Mouse (Mus musculus): ENCODE data around the gene Olfr1382.
"Not testable (repeated sequence)": the region's sequence is repeated elsewhere in the genome, so short reads cannot be mapped to it uniquely, and the experiment has no call there.

The Olfr1382 gene

GRCm38 (mm10) chr11:49527947-49528346 lies at the start of gene Olfr1382:
Olfr1382 (plus strand) TSS chr11:49528247.
- DNase-seq (ENCODE audit: low spot score) = no peak

- no peak for DNase-seq (ENCODE audit: low spot score)
Observed at GRCm38 (mm10) chr11:49485973-49486372, 42.1 kb upstream of the Olfr1382 start.

GRCm38 (mm10) chr11:49488770-49489169 lies 39.3 kb upstream of the Olfr1382 start, which contains the start of gene Olfr1385:
Olfr1385 (plus strand) TSS chr11:49489070.
- DNase-seq (ENCODE audit: low spot score) = not testable (repeated sequence)

GRCm38 (mm10) chr11:49518086-49518485 lies 10.0 kb upstream of the Olfr1382 start:
- no peak for DNase-seq (ENCODE audit: low spot score)

GRCm38 (mm10) chr11:49519348-49519747 lies 8.7 kb upstream of the Olfr1382 start, which contains the start of gene Olfr1383:
Olfr1383 (plus strand) TSS chr11:49519648.
- DNase-seq (ENCODE audit: low spot score) = no peak

- no peak for DNase-seq (ENCODE audit: low spot score)
Observed at GRCm38 (mm10) chr11:49532761-49533160, 4.7 kb downstream of the Olfr1382 start.

- DNase-seq (ENCODE audit: low spot score) = not testable (repeated sequence)
Observed at GRCm38 (mm10) chr11:49536631-49537030, 8.6 kb downstream of the Olfr1382 start.

- DNase-seq (ENCODE audit: low spot score) = not testable (repeated sequence)
Observed at GRCm38 (mm10) chr11:49543149-49543548, 15.1 kb downstream of the Olfr1382 start, which contains the start of gene Olfr1381. Olfr1381 (plus strand) TSS chr11:49543449.

GRCm38 (mm10) chr11:49554033-49554432 lies 26.0 kb downstream of the Olfr1382 start:
- not testable (repeated sequence) for DNase-seq (ENCODE audit: low spot score)

GRCm38 (mm10) chr11:49556578-49556977 lies 28.5 kb downstream of the Olfr1382 start, which contains the start of gene Olfr1380:
Olfr1380 (plus strand) TSS chr11:49556878.
- not testable (repeated sequence) for DNase-seq (ENCODE audit: low spot score)

GRCm38 (mm10) chr11:49575054-49575453 lies 47.0 kb downstream of the Olfr1382 start:
- DNase-seq (ENCODE audit: low spot score) = not testable (repeated sequence)

GRCm38 (mm10) chr11:49580452-49580851 lies 52.4 kb downstream of the Olfr1382 start:
- DNase-seq (ENCODE audit: low spot score) = not testable (repeated sequence)

Data from spleen, adult 12 weeks (tissue).